Mouse (Mus musculus): ENCODE results near the gene Clic5. TPM values are rescaled to one million over a fixed set of nuclear protein-coding genes. Genes with fewer than 3 reads are reported as not detected.

Gene Clic5
- total and polyA plus RNA-seq, 2 experiments, result 0.15 to 0.37 TPM

DNA sequence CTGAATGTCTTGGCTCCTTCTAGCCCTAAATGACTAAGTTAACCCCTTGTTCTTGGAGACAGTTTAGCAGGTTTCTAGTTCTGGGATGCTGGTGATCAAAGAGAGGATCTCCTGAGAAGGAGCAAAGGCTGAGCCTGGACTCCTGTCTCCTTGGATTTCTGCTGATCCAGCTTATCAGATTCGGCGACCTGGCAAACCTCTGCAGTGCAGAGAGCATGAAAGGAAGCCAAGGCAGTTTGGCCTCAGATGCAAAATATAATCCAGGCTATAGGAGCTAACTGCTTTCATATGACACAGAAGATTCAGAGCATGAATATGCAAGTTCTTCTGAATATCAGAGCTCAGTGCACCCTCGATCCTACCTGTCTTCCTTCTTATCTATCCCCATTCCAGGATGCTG lies 83.0 kb downstream of the Clic5 start:
- no peak for DNase-seq (ENCODE audit: extremely low read depth, low read depth, low spot score)
- H3K79me2 ChIP-seq (ENCODE audit: control insufficient read depth, insufficient read depth, low read length), result no peaks in the 10 kb centered on the region
- no peaks in the 10 kb centered on the region for H3K36me3 ChIP-seq (ENCODE audit: control insufficient read depth, insufficient read depth, low read length)
- no peak overlapping the region for H3K9ac ChIP-seq (ENCODE audit: low read depth, low read length)
- H3K4me1 ChIP-seq (ENCODE audit: control insufficient read depth, insufficient read depth, low read length), result no peaks in the 10 kb centered on the region
- H3K4me3 ChIP-seq (ENCODE audit: insufficient read depth, low read depth, low read length), result no peak overlapping the region
- H3K27ac ChIP-seq (replicated peaks; ENCODE audit: insufficient read depth, low read depth, low read length), result no peak overlapping the region
- H3K27me3 ChIP-seq (ENCODE audit: control insufficient read depth, insufficient read depth, low read length), result no peaks in the 10 kb centered on the region
- TF ChIP-seq POLR2A (IDR thresholded peaks at IDR 0.05; ENCODE audit: extremely low read depth, insufficient read depth, low read length), result no peak
- TF ChIP-seq CTCF (IDR thresholded peaks at IDR 0.05; ENCODE audit: low read depth, low read length), result no peak
- 84% methylated on average over 3 of the region's 3 CpGs for WGBS

DNA sequence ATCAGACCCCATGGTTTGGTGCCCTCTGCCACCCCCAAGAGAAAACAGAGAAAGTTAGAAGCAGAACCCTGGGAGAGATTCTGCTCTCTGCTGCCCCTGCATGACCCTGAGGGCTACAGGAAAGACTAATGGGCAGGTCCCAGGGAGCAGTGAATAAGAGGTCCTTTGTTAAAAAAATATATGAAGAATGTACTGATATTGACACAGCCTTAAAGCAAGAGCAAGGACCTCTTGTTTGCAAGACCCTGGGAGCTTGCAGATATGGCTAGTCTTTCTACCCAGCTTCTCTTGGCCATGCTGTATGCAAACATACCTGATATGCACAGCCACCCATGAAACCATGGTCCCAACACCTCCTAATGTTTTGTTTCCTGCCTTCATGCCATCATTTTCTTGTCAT lies 86.4 kb downstream of the Clic5 start:
- H3K4me1 ChIP-seq (ENCODE audit: control insufficient read depth, insufficient read depth, low read length), result no peaks in the 10 kb centered on the region
- no peak for DNase-seq (ENCODE audit: extremely low read depth, low read depth, low spot score)
- no peaks in the 10 kb centered on the region for H3K27me3 ChIP-seq (ENCODE audit: control insufficient read depth, insufficient read depth, low read length)
- no peaks in the 10 kb centered on the region for H3K36me3 ChIP-seq (ENCODE audit: control insufficient read depth, insufficient read depth, low read length)
- no peak overlapping the region for H3K27ac ChIP-seq (replicated peaks; ENCODE audit: insufficient read depth, low read depth, low read length)
- H3K79me2 ChIP-seq (ENCODE audit: control insufficient read depth, insufficient read depth, low read length), result no peaks in the 10 kb centered on the region
- H3K9ac ChIP-seq (ENCODE audit: low read depth, low read length), result no peak overlapping the region
- TF ChIP-seq POLR2A (IDR thresholded peaks at IDR 0.05; ENCODE audit: extremely low read depth, insufficient read depth, low read length) (no peak), CTCF (IDR thresholded peaks at IDR 0.05; ENCODE audit: low read depth, low read length) (no peak)
- H3K4me3 ChIP-seq (ENCODE audit: insufficient read depth, low read depth, low read length), result no peak overlapping the region

DNA sequence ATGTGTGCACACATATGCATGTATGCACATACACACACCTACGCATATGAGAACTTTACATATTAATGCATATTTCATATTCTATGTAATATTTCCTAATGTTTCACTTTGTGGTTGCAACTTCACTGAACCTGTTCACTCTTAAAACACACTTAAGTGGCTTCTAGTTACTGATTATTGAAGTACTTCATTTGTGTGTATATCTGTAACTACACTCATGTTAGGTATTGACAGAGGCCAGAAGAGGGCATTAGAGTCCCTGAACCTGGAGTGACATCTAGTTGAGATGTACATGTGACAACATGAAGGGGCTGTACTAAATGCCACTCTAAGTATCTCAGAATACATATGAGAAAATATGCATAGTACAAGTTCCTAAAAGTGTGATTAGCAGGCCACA lies 99.9 kb downstream of the Clic5 start:
- WGBS, result 89% methylated on average over 1 of the region's 1 CpGs
- no peak overlapping the region for H3K4me3 ChIP-seq (ENCODE audit: insufficient read depth, low read depth, low read length)
- no peak overlapping the region for H3K9ac ChIP-seq (ENCODE audit: low read depth, low read length)
- TF ChIP-seq CTCF (IDR thresholded peaks at IDR 0.05; ENCODE audit: low read depth, low read length), result no peak
- TF ChIP-seq POLR2A (IDR thresholded peaks at IDR 0.05; ENCODE audit: extremely low read depth, insufficient read depth, low read length), result no peak
- no peak for DNase-seq (ENCODE audit: extremely low read depth, low read depth, low spot score)
- H3K36me3 ChIP-seq (ENCODE audit: control insufficient read depth, insufficient read depth, low read length), result no peaks in the 10 kb centered on the region
- H3K4me1 ChIP-seq (ENCODE audit: control insufficient read depth, insufficient read depth, low read length), result no peaks in the 10 kb centered on the region
- no peaks in the 10 kb centered on the region for H3K79me2 ChIP-seq (ENCODE audit: control insufficient read depth, insufficient read depth, low read length)
- no peak overlapping the region for H3K27ac ChIP-seq (replicated peaks; ENCODE audit: insufficient read depth, low read depth, low read length)
- no peaks in the 10 kb centered on the region for H3K27me3 ChIP-seq (ENCODE audit: control insufficient read depth, insufficient read depth, low read length)

DNA sequence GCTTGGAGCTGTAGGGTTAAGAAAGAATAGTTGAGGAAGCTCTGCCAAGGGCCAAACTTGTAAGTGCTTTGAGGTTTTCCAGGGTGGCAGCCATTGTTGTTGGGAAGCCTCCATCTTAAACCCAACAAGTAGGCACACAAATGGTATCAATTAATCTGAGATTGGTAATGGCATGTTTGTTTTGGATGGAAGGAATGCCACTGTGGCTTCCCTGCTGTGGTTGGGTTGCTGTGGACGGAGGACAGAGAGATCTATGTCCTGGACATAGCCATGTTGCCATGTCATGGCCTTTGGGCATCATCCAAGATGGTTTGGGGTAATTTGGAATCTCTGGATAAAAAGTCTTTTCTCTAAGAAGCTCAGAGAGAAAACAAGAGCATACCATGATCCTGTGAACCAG lies 108.8 kb downstream of the Clic5 start:
- H3K4me3 ChIP-seq (ENCODE audit: insufficient read depth, low read depth, low read length), result no peak overlapping the region
- H3K9ac ChIP-seq (ENCODE audit: low read depth, low read length), result no peak overlapping the region
- 56% methylated on average over 1 of the region's 1 CpGs for WGBS
- H3K4me1 ChIP-seq (ENCODE audit: control insufficient read depth, insufficient read depth, low read length), result no peaks in the 10 kb centered on the region
- H3K36me3 ChIP-seq (ENCODE audit: control insufficient read depth, insufficient read depth, low read length), result no peaks in the 10 kb centered on the region
- H3K27me3 ChIP-seq (ENCODE audit: control insufficient read depth, insufficient read depth, low read length), result no peaks in the 10 kb centered on the region
- no peak for DNase-seq (ENCODE audit: extremely low read depth, low read depth, low spot score)
- H3K27ac ChIP-seq (replicated peaks; ENCODE audit: insufficient read depth, low read depth, low read length), result no peak overlapping the region
- no peak for TF ChIP-seq CTCF (IDR thresholded peaks at IDR 0.05; ENCODE audit: low read depth, low read length)
- no peak for TF ChIP-seq POLR2A (IDR thresholded peaks at IDR 0.05; ENCODE audit: extremely low read depth, insufficient read depth, low read length)
- H3K79me2 ChIP-seq (ENCODE audit: control insufficient read depth, insufficient read depth, low read length), result no peaks in the 10 kb centered on the region

DNA sequence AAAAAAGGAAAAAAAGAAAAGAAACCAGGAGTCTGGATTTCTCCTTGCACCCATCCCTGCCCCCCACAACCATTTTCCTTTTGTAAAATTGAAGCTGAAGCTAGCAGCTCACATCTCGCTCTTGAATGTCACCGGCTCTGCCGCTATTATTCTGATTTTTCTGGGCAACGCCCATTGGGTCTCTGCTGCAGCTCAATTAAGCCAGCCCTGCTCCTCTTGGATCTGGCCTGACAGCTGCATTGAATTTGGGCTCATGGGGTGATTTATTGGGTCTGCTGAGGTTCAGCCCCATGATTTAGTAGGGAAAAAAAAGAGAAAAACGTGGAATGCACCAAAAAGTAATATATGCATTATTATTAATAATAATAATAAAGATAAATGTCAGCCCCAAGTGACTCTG lies 111.9 kb downstream of the Clic5 start:
- no peaks in the 10 kb centered on the region for H3K79me2 ChIP-seq (ENCODE audit: control insufficient read depth, insufficient read depth, low read length)
- H3K27me3 ChIP-seq (ENCODE audit: control insufficient read depth, insufficient read depth, low read length), result no peaks in the 10 kb centered on the region
- TF ChIP-seq CTCF (IDR thresholded peaks at IDR 0.05; ENCODE audit: low read depth, low read length), result no peak
- no peak for TF ChIP-seq POLR2A (IDR thresholded peaks at IDR 0.05; ENCODE audit: extremely low read depth, insufficient read depth, low read length)
- no peak overlapping the region for H3K4me3 ChIP-seq (ENCODE audit: insufficient read depth, low read depth, low read length)
- no peaks in the 10 kb centered on the region for H3K36me3 ChIP-seq (ENCODE audit: control insufficient read depth, insufficient read depth, low read length)
- no peaks in the 10 kb centered on the region for H3K4me1 ChIP-seq (ENCODE audit: control insufficient read depth, insufficient read depth, low read length)
- no peak overlapping the region for H3K27ac ChIP-seq (replicated peaks; ENCODE audit: insufficient read depth, low read depth, low read length)
- H3K9ac ChIP-seq (ENCODE audit: low read depth, low read length), result no peak overlapping the region
- no peak for DNase-seq (ENCODE audit: extremely low read depth, low read depth, low spot score)
- WGBS, result 57% methylated on average over 5 of the region's 5 CpGs

DNA sequence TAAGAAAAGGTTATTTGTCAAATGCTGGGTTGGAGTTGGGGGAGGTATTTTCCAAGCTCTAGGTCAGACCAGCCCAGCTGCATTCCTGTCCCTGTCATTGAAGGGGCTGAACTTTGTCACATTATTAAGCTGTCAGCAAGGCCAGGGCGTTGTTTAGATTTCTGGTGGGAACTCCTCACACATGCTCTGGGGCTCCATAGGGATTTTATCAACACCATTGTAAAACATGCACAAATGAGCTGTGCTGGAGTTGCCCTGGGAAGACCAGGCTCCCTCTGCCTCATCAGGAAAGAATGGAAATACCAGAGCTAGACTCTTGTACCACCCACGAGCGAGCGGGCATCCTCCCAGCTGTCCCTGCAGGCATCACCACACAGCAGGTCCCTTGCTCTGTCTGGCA lies 112.3 kb downstream of the Clic5 start:
- no peak for TF ChIP-seq POLR2A (IDR thresholded peaks at IDR 0.05; ENCODE audit: extremely low read depth, insufficient read depth, low read length)
- TF ChIP-seq CTCF (IDR thresholded peaks at IDR 0.05; ENCODE audit: low read depth, low read length), result no peak
- Histone ChIP-seq H3K36me3 (ENCODE audit: control insufficient read depth, insufficient read depth, low read length) (no peaks in the 10 kb centered on the region), H3K4me1 (ENCODE audit: control insufficient read depth, insufficient read depth, low read length) (no peaks in the 10 kb centered on the region), H3K79me2 (ENCODE audit: control insufficient read depth, insufficient read depth, low read length) (no peaks in the 10 kb centered on the region), H3K9ac (ENCODE audit: low read depth, low read length) (no peak overlapping the region), H3K27me3 (ENCODE audit: control insufficient read depth, insufficient read depth, low read length) (no peaks in the 10 kb centered on the region), H3K4me3 (ENCODE audit: insufficient read depth, low read depth, low read length) (no peak overlapping the region), H3K27ac (replicated peaks; ENCODE audit: insufficient read depth, low read depth, low read length) (no peak overlapping the region)
- whole genome bisulfite sequencing, result 39% methylated on average over 4 of the region's 4 CpGs
- DNase-seq (ENCODE audit: extremely low read depth, low read depth, low spot score), result no peak
